Mouse (Mus musculus): ENCODE results near the gene Clcn6. TPM values are rescaled to one million over a fixed set of nuclear protein-coding genes. Genes with fewer than 3 reads are reported as not detected.
A peak's percentile ranks its signal among the peaks of the same experiment; 100 is the strongest.
"Not testable (repeated sequence)": the region's sequence is repeated elsewhere in the genome, so short reads cannot be mapped to it uniquely, and the experiment has no call there.

The Clcn6 gene
- total RNA-seq, 2 experiments from 2014 or later: 11.2 to 13.8 TPM

DNA sequence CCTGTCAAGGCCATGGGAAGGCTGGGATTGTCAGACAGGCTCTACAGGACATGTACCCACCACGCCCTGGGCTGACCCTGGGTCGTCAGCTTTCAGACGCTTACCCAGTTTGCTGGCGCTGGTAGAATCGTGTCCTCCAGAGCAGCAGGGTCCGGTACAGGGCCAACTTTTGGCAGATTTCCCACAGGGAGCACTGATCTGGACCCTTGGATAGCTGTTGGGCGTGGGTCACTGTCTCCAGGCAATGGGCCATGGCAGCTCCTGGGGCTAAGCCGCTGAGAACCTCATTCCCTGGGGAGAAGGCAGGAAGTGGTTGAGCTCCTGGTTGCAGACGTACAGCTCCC, 27.8 kb upstream of the Clcn6 start:
- no peak for DNase-seq (ENCODE audit: low spot score in 2 of 2)

DNA sequence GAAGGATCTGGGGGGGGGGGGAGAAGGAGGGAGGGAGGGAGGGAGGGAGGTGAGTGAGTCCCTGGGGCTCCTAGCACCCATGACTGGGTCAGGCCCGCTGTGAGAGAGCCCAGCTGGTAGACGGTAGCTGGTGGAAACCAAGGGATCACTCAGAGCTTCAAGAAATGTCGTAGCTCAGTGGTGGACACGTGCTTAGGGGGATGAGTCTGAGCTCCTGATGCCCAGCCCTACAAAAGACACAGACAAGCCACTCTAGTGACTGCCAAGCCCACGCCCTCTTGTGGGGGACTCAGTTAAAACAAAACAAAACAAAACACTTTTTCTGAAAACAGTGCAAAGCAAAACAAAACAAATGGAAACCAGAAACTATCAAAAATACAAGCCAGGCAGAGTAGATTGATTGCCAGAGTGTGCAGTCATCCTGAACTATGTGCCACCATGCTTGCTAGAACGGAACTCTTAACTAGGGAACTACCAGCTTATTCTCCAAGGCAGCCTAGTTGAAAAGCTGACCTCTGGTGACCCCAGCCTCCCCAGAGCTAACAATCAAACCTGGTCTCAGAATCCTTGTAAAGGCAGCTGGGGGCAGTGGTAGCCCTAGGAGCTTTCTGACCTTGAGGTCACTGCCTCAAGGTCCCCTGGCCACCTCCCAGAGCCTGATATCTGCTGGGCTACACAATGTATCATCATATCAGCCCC, 27.2 kb upstream of the Clcn6 start:
- DNase-seq (ENCODE audit: low spot score in 2 of 2): no peak

DNA sequence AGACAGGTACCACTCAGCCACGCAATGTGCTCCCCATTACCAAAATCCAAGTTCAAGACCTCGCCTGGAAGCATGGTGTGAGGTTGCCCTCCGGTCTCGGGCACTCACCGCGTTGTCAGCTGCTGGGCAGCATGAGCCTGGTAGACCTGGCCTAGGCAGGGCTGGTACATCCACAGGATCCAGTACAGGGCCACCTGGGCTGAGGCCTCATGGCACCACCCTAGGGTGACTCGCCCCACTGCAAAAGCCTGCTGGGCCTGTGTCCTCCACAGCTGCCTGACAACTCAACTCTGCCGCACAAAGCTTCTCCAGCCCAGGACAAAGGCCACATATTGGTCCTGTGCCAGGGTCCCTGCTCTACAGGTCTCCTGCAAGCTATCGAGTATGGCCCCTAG, 22.5 kb upstream of the Clcn6 start:
- DNase-seq (ENCODE audit: low spot score in 2 of 2): no peak

DNA sequence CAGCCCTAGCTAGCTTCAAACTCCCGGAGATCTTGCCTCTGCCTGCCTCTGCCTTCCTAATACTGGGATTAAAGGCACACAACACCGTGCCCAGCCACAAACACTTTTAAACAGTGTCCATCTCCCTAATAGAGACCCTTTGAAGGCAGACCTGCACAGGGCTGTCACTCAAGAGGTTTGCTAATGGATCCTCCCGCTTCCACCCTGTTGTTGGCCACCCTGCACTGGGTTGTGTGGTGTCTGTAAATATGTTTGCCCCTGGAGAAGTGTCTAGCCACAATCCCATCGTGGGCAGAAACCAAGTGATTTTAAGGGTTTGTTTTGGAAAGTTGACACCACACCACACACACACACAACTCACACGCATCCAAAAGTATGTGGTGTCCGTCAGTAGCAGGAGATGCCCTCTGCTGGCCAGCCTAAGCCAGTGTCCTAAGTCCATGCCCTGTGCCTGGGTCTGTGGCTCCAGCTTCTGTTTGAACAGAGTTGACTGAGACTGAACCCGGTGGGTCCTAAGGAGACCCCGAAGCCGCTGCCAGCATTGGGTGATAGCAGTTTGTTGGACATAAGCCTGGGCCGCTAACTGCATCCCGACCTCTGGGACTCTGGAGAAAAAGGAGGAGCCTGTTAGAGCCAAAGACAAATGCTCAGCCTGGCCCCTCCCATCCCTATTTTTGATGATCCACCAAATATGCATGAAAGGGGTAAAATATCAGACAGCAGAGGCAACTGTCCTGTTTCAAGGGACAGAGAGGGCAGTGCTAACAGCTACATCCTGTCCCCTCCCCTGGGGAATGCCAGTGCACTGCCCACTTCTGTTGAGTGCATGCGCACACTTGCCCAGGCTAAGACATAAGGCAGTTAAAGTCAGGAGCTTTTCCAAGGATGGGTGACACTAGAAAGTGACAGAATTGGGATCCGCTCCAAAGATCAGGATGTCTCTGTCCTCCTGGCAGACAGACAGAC, 21.8 kb upstream of the Clcn6 start:
- DNase-seq (ENCODE audit: low spot score in 2 of 2): peak in 1 of 2 experiments; percentile 39

DNA sequence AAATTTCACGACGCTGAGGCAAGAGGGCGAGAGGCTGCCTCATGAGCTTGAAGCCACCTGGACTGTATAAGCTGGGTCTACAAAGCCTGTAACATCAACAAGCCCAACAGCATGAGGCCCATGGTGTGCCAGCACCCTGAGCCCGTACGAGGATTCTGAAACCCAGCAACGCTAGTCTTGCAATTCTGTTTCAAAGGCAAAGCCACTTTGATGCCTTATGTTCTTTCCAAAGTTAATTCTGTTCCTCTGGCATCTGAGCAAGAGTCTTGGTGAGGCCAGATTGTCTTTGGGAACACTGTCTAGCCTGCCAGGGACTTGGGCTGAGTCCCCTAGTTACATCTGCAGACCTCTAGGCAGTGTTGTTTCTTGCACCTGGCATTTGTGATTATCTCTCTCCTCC, 20.4 kb upstream of the Clcn6 start:
- no peak for DNase-seq (ENCODE audit: low spot score in 2 of 2)

- no peak for DNase-seq (ENCODE audit: low spot score in 2 of 2)
These were observed 19.7 kb upstream of the Clcn6 start for GRCm38 (mm10) chr4:148058218-148058819.

DNA sequence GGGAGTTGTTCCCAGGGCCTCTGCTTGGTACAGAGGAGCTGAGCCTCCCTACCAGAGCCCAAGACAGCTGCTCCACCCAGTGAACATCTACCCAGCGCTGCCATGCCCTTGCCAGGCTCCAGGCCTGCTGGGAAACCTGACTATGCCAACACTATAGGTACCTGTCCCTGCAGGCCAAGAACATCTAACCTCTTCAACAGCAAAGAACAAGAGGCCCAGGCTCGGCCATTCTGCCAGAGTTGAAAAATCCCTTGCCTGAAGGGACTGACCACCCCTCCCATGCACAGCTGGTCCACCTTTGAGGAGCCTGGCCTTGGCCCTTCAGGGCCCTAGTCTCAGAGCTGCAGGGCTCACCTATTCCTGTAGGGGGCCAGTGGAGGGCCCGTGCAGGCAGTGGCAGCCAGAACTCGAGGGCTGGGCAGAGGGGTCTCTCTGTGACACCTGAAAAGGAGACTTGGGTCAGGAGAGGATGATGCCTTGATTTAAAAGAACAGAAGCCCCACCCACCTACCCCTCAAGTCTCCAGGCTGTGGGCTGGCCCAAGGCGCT, 19.1 kb upstream of the Clcn6 start:
- no peak for DNase-seq (ENCODE audit: low spot score in 2 of 2)

- DNase-seq (ENCODE audit: low spot score in 2 of 2): no peak
These were observed 18.2 kb upstream of the Clcn6 start for GRCm38 (mm10) chr4:148056801-148057200.

GRCm38 (mm10) chr4:148056246-148056645, 17.6 kb upstream of the Clcn6 start:
- DNase-seq (ENCODE audit: low spot score in 2 of 2): no peak

DNA sequence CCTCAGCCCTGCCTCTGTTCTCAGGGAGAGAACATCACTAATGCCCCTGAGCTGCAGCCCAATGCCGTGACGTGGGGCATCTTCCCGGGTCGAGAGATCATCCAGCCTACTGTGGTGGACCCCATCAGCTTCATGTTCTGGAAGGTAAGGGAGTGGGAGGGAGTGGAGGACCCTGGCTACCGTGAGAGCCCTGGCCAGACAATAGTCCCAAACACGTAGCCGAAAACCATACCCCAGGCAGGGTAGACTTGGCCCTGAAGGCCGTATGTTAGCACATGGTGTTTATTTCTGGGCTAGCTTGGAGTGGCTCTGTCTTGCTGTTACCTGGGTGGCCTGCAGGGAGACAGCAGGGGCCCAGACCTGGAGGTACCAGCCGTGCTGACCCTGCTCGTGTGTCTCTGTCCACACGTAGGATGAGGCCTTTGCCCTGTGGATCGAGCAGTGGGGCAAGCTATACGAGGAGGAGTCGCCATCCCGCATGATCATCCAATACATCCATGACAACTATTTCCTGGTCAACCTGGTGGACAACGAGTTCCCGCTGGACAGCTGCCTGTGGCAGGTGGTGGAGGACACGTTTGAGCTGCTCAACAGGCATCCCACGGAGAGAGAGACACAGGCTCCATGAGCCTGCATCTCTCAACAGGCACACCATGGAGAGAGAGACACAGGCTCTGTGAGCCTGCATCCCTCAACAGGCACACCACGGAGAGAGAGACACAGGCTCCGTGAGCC, 16.5 kb upstream of the Clcn6 start:
- no peak for DNase-seq (ENCODE audit: low spot score in 2 of 2)

DNA sequence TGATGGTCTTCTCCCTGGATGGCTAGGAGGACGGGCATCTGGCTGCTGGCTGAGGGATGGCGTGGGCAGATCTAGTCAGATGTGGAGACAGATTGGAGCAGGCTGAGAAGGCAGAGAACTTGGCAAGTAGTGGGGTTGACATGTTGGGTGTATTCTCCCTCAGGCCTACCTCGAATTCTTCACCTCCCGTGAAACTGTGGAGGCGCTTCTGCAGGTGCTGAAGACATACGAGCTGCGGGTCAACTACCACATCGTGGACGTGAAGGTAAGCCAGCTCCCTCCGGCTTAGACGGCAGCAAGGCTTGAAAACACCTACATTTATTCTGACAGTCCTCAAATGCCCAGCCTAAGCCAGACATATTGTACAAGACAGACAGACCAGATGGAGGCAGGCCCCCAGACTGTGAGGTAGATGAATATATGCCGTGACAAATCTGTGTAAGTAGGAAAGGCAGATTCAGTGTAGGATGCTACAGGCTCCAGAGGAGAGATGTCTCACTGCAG, 14.8 kb upstream of the Clcn6 start:
- DNase-seq (ENCODE audit: low spot score in 2 of 2): no peak

GRCm38 (mm10) chr4:148052976-148053375, 14.4 kb upstream of the Clcn6 start:
- no peak for DNase-seq (ENCODE audit: low spot score in 2 of 2)

DNA sequence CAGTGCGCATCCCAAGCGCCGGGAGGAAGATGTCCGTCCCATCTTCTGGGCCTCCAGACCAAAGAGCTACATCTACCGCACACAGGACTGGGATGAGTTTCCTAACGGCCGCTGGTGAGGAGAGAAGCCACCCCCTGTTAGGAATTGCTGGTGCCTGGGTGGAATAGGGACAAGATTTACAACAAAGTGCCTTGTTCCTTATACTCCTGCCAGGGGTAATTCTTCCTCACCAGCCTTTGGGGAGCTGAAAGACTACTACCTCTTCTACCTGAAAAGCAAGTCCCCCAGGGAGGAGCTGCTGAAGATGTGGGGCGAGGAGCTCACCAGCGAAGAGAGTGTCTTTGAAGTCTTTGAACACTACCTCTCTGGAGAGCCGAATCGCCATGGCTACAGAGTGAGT, 13.3 kb upstream of the Clcn6 start:
- DNase-seq (ENCODE audit: low spot score in 2 of 2): no peak

GRCm38 (mm10) chr4:148051046-148051776, 12.6 kb upstream of the Clcn6 start:
- no peak for DNase-seq (ENCODE audit: low spot score in 2 of 2)

DNA sequence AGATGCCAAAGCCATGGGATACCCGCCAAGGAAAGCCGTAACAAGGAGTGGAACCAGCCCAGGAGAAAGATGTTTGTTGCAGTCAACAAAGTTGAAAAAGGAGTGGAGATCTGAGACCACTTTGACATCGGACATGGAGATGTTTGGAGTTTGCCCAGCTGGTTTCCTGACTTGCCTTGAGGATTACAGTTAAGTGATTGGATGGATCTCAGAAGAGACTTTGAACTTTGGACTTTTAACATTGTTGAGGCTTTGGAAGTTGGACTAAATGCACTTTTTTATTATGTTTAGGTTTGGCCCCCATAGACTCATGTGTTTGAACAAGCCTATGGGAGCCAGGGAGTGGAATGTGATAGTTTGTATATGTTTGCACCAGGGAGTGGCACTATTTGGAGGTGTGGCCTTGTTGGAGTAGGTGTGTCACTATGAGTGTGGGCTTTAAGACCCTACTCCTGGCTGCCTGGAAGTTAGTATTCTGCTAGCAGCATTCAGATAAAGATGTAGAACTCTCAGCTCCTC, 11.8 kb upstream of the Clcn6 start:
- DNase-seq (ENCODE audit: low spot score in 2 of 2): not testable (repeated sequence)

- no peak for DNase-seq (ENCODE audit: low spot score in 2 of 2)
These were observed 7.9 kb upstream of the Clcn6 start for GRCm38 (mm10) chr4:148046450-148047031.

- no peak for DNase-seq (ENCODE audit: low spot score in 2 of 2)
These were observed 5.5 kb upstream of the Clcn6 start for GRCm38 (mm10) chr4:148044113-148044512.

GRCm38 (mm10) chr4:148043327-148043726, 4.7 kb upstream of the Clcn6 start:
- DNase-seq (ENCODE audit: low spot score in 2 of 2): not testable (repeated sequence)

DNA sequence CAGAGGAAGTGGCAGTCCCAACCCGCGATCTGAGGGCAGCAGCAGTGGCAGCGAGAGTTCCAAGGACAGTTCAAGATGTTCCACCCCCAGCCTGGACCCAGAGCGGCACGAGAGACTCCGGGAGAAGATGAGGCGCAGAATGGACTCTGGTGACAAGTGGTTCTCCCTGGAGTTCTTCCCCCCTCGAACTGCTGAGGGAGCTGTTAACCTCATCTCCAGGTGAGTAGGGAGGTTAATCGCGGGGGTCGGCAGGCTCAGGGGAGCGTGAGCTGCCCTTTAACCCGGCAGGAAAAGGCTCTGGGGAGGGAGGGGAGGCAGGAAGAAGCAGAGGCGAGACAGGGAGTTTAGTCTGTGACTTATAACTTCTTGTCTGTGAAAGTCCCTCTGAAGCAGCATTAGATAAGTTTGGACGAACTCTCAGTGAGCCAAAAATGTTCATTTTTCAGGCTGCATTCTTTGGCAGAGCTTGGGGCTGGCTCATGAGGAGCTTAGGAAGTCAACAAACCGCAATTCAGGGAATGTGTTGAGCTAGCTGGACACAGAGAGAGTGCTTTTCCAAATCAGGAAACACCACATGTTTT, 3.1 kb upstream of the Clcn6 start:
- peak; percentile 37 to 41 for DNase-seq (ENCODE audit: low spot score in 2 of 2)
